Mouse (Mus musculus): Measurements from ENCODE around the gene Gjd3. TPM values are rescaled to one million over a fixed set of nuclear protein-coding genes. Genes with fewer than 3 reads are reported as not detected.

The Gjd3 gene
- polyA plus RNA-seq, 1 experiment from 2014 or later = not detected

- WGBS (ENCODE audit: insufficient replicate concordance) = 82% methylated on average over 14 of the region's 14 CpGs
Observed at GRCm38 (mm10) chr11:98973584-98973983, 9.2 kb downstream of the Gjd3 start.

GRCm38 (mm10) chr11:98972801-98973360, 9.9 kb downstream of the Gjd3 start:
- H3K27ac ChIP-seq (ENCODE audit: low read length) = no peak overlapping the region
- WGBS (ENCODE audit: insufficient replicate concordance) = 68% methylated on average over 9 of the region's 9 CpGs
- peaks cover 8% of the 10 kb centered on the region for H3K27me3 ChIP-seq (ENCODE audit: control insufficient read depth, insufficient read depth, low read depth, low read length)
- H3K4me3 ChIP-seq (ENCODE audit: low read depth, low read length) = no peak overlapping the region
- no peak overlapping the region for H3K4me2 ChIP-seq (ENCODE audit: low read depth, low read length)
- ATAC-seq (ENCODE audit: low read depth) = no peak
- H3K4me1 ChIP-seq (ENCODE audit: control insufficient read depth, low read depth, low read length) = peaks cover 2% of the 10 kb centered on the region
- H3K9ac ChIP-seq (ENCODE audit: low read depth, low read length) = no peak overlapping the region
- no peaks in the 10 kb centered on the region for H3K9me3 ChIP-seq (replicated peaks; ENCODE audit: control insufficient read depth, low read length)
- 0 out of 2 replicates have a peak, but pooled peaks cover 2% of the 10 kb centered on the region for H3K36me3 ChIP-seq (ENCODE audit: control insufficient read depth, insufficient read depth)

More at GRCm38 (mm10) chr11:98973584-98973983, 9.2 kb downstream of the Gjd3 start:
- no peak overlapping the region for H3K4me3 ChIP-seq (ENCODE audit: low read depth, low read length)
- H3K27me3 ChIP-seq (ENCODE audit: control insufficient read depth, insufficient read depth, low read depth, low read length) = peaks cover 7% of the 10 kb centered on the region
- no peak overlapping the region for H3K27ac ChIP-seq (ENCODE audit: low read length)
- peaks cover 2% of the 10 kb centered on the region; the same call in 1 of the 2 replicates for H3K4me1 ChIP-seq (ENCODE audit: control insufficient read depth, low read depth, low read length)
- no peak overlapping the region for H3K9ac ChIP-seq (ENCODE audit: low read depth, low read length)
- no peak for ATAC-seq (ENCODE audit: low read depth)
- H3K4me2 ChIP-seq (ENCODE audit: low read depth, low read length) = no peak overlapping the region
- H3K9me3 ChIP-seq (replicated peaks; ENCODE audit: control insufficient read depth, low read length) = no peaks in the 10 kb centered on the region
- H3K36me3 ChIP-seq (ENCODE audit: control insufficient read depth, insufficient read depth) = 0 out of 2 replicates have a peak, but pooled peaks cover 2% of the 10 kb centered on the region

GRCm38 (mm10) chr11:98972215-98972614, 10.6 kb downstream of the Gjd3 start:
- H3K9ac ChIP-seq (ENCODE audit: low read depth, low read length) = no peak overlapping the region
- peaks cover 8% of the 10 kb centered on the region for H3K27me3 ChIP-seq (ENCODE audit: control insufficient read depth, insufficient read depth, low read depth, low read length)
- 42% methylated on average over 9 of the region's 9 CpGs for WGBS (ENCODE audit: insufficient replicate concordance)
- ATAC-seq (ENCODE audit: low read depth) = peak; percentile 30; the same call in 1 of the 2 replicates
- no peaks in the 10 kb centered on the region for H3K9me3 ChIP-seq (replicated peaks; ENCODE audit: control insufficient read depth, low read length)
- H3K27ac ChIP-seq (ENCODE audit: low read length) = no peak overlapping the region
- peaks cover 2% of the 10 kb centered on the region for H3K4me1 ChIP-seq (ENCODE audit: control insufficient read depth, low read depth, low read length)
- 0 out of 2 replicates have a peak, but pooled peaks cover 2% of the 10 kb centered on the region for H3K36me3 ChIP-seq (ENCODE audit: control insufficient read depth, insufficient read depth)
- H3K4me3 ChIP-seq (ENCODE audit: low read depth, low read length) = no peak overlapping the region
- no peak overlapping the region for H3K4me2 ChIP-seq (ENCODE audit: low read depth, low read length)

- Histone ChIP-seq H3K9ac (ENCODE audit: low read depth, low read length) (no peak overlapping the region), H3K27ac (ENCODE audit: low read length) (no peak overlapping the region)
- WGBS (ENCODE audit: insufficient replicate concordance) = 73% methylated on average over 23 of the region's 23 CpGs
Observed at GRCm38 (mm10) chr11:98971316-98972031, 11.3 kb downstream of the Gjd3 start.

GRCm38 (mm10) chr11:98970191-98970925, 12.5 kb downstream of the Gjd3 start:
- H3K9ac ChIP-seq (ENCODE audit: low read depth, low read length) = no peak overlapping the region
- H3K27ac ChIP-seq (ENCODE audit: low read length) = no peak overlapping the region
- no peak overlapping the region for H3K4me3 ChIP-seq (ENCODE audit: low read depth, low read length)
- no peak overlapping the region for H3K4me2 ChIP-seq (ENCODE audit: low read depth, low read length)
- peaks cover 10% of the 10 kb centered on the region for H3K27me3 ChIP-seq (ENCODE audit: control insufficient read depth, insufficient read depth, low read depth, low read length)
- ATAC-seq (ENCODE audit: low read depth) = no peak
- 75% methylated on average over 29 of the region's 29 CpGs for WGBS (ENCODE audit: insufficient replicate concordance)
- H3K9me3 ChIP-seq (replicated peaks; ENCODE audit: control insufficient read depth, low read length) = no peaks in the 10 kb centered on the region
- 0 out of 2 replicates have a peak, but pooled peaks cover 2% of the 10 kb centered on the region for H3K36me3 ChIP-seq (ENCODE audit: control insufficient read depth, insufficient read depth)
- peaks cover 5% of the 10 kb centered on the region for H3K4me1 ChIP-seq (ENCODE audit: control insufficient read depth, low read depth, low read length)

More at GRCm38 (mm10) chr11:98971316-98972031, 11.3 kb downstream of the Gjd3 start:
- Histone ChIP-seq H3K4me2 (ENCODE audit: low read depth, low read length) (no peak overlapping the region), H3K27me3 (ENCODE audit: control insufficient read depth, insufficient read depth, low read depth, low read length) (peaks cover 8% of the 10 kb centered on the region), H3K4me1 (ENCODE audit: control insufficient read depth, low read depth, low read length) (peaks cover 2% of the 10 kb centered on the region), H3K4me3 (ENCODE audit: low read depth, low read length) (no peak overlapping the region), H3K9me3 (replicated peaks; ENCODE audit: control insufficient read depth, low read length) (no peaks in the 10 kb centered on the region), H3K36me3 (ENCODE audit: control insufficient read depth, insufficient read depth) (0 out of 2 replicates have a peak, but pooled peaks cover 2% of the 10 kb centered on the region)
- ATAC-seq (ENCODE audit: low read depth) = no peak

DNA sequence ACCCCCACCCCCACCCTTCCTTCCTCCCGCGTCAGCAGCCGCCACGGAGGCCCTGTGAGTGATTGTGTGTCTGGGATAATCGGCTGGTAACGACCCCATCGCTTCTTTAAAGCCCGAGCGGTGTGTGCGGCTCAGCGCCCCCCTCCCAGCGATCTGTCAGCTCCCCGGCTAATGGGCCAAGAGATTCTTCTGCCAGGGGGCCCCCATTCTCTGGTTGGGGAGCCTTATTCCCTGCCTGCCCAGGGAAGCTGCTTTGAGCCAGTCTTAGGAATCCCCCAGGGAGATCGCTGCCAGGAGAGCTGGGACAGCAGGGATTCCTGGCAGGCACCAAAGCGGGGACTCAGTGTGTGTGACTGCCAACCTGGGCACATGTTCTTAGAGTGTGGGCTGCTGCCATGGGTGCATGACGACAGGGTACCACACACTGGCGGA, 13.3 kb downstream of the Gjd3 start:
- ATAC-seq (ENCODE audit: low read depth) = no peak
- H3K9ac ChIP-seq (ENCODE audit: low read depth, low read length) = no peak overlapping the region
- no peak overlapping the region for H3K27ac ChIP-seq (ENCODE audit: low read length)
- no peaks in the 10 kb centered on the region for H3K9me3 ChIP-seq (replicated peaks; ENCODE audit: control insufficient read depth, low read length)
- H3K4me3 ChIP-seq (ENCODE audit: low read depth, low read length) = no peak overlapping the region
- H3K36me3 ChIP-seq (ENCODE audit: control insufficient read depth, insufficient read depth) = 0 out of 2 replicates have a peak, but pooled peaks cover 2% of the 10 kb centered on the region
- no peak overlapping the region for H3K4me2 ChIP-seq (ENCODE audit: low read depth, low read length)
- 28% methylated on average over 16 of the region's 17 CpGs for whole genome bisulfite sequencing (ENCODE audit: insufficient replicate concordance)
- peaks cover 18% of the 10 kb centered on the region for H3K27me3 ChIP-seq (ENCODE audit: control insufficient read depth, insufficient read depth, low read depth, low read length)
- peaks cover 13% of the 10 kb centered on the region for H3K4me1 ChIP-seq (ENCODE audit: control insufficient read depth, low read depth, low read length)

DNA sequence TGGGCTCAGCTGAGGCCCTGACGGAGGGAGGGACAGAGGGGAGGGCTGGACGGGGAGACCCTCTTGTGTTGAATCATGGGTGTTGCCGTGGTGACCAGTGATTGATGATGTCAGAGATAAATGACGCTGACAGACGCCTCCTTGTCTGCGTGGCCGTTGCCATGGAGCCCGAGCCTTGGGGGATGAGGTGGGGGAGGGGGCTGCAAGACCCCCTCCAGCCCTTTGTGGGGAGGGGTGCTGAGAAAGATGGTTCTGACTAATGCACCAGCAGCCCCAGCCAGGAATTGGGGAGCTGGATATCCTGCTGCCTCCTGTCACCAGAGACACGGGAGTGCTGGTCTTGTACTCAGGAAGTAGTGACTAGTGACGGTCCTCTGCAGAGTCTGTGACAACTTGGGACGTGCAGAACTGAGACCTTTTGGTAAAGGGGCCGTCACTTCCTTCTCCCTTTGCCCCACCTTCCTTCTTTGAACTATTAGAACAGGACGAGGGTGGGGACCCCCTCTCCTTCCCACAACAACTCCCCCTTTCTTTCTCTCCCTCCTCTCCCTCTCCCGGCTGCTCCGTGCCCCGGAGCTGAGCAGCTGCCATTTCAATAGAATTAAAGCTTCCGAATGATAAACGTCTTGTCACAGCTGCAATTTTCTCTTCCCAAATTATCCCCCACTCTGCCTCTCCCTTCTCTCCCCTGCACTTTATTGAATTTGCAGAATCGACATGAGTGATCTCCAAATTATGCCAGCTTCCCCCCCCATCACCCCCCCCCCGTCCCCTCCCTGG, 13.9 kb downstream of the Gjd3 start:
- Histone ChIP-seq H3K27ac (ENCODE audit: low read length) (no peak overlapping the region), H3K9ac (ENCODE audit: low read depth, low read length) (no peak overlapping the region), H3K4me1 (ENCODE audit: control insufficient read depth, low read depth, low read length) (peaks cover 19% of the 10 kb centered on the region), H3K9me3 (replicated peaks; ENCODE audit: control insufficient read depth, low read length) (no peaks in the 10 kb centered on the region), H3K4me2 (ENCODE audit: low read depth, low read length) (no peak overlapping the region), H3K4me3 (ENCODE audit: low read depth, low read length) (no peak overlapping the region), H3K27me3 (ENCODE audit: control insufficient read depth, insufficient read depth, low read depth, low read length) (peaks cover 24% of the 10 kb centered on the region), H3K36me3 (ENCODE audit: control insufficient read depth, insufficient read depth) (0 out of 2 replicates have a peak, but pooled peaks cover 2% of the 10 kb centered on the region)
- ATAC-seq (ENCODE audit: low read depth) = no peak
- WGBS (ENCODE audit: insufficient replicate concordance) = 11% methylated on average over 20 of the region's 20 CpGs

GRCm38 (mm10) chr11:98968079-98968478, 14.7 kb downstream of the Gjd3 start:
- Histone ChIP-seq H3K27ac (ENCODE audit: low read length) (no peak overlapping the region), H3K9me3 (replicated peaks; ENCODE audit: control insufficient read depth, low read length) (no peaks in the 10 kb centered on the region), H3K4me3 (ENCODE audit: low read depth, low read length) (no peak overlapping the region), H3K27me3 (ENCODE audit: control insufficient read depth, insufficient read depth, low read depth, low read length) (peaks cover 33% of the 10 kb centered on the region), H3K9ac (ENCODE audit: low read depth, low read length) (no peak overlapping the region), H3K36me3 (ENCODE audit: control insufficient read depth, insufficient read depth) (0 out of 2 replicates have a peak, but pooled peaks cover 2% of the 10 kb centered on the region), H3K4me1 (ENCODE audit: control insufficient read depth, low read depth, low read length) (peaks cover 28% of the 10 kb centered on the region), H3K4me2 (ENCODE audit: low read depth, low read length) (no peak overlapping the region)
- WGBS (ENCODE audit: insufficient replicate concordance) = 76% methylated on average over 16 of the region's 16 CpGs
- ATAC-seq (ENCODE audit: low read depth) = no peak
